Mouse (Mus musculus): ENCODE results near the gene Zfp524. TPM values are rescaled to one million over a fixed set of nuclear protein-coding genes. Genes with fewer than 3 reads are reported as not detected.

The Zfp524 gene
- polyA plus RNA-seq, 1 experiment from 2014 or later: 9.2 TPM

GRCm38 (mm10) chr7:5037026-5037425, 22.8 kb downstream of the Zfp524 start:
- WGBS: 94% methylated on average over 7 of the region's 7 CpGs
- ATAC-seq (ENCODE audit: low FRiP score): no peak
- Histone ChIP-seq H3K9me3 (ENCODE audit: control insufficient read depth, low read length) (no peaks in the 10 kb centered on the region), H3K4me1 (ENCODE audit: control insufficient read depth, insufficient read depth, low read length) (peaks cover 8% of the 10 kb centered on the region), H3K4me3 (ENCODE audit: low read depth, low read length) (no peak overlapping the region), H3K27me3 (ENCODE audit: control insufficient read depth, insufficient read depth, low read length) (no peaks in the 10 kb centered on the region), H3K4me2 (no peak overlapping the region), H3K9ac (ENCODE audit: low read length) (no peak overlapping the region), H3K36me3 (ENCODE audit: control insufficient read depth, insufficient read depth, low read length) (peaks cover 32% of the 10 kb centered on the region), H3K27ac (ENCODE audit: low read depth, low read length) (no peak overlapping the region)
- no peak for DNase-seq (ENCODE audit: low spot score, missing footprints)

- Histone ChIP-seq H3K36me3 (ENCODE audit: control insufficient read depth, insufficient read depth, low read length) (peaks cover 28% of the 10 kb centered on the region), H3K27ac (ENCODE audit: low read depth, low read length) (peak overlapping the region; percentile 92; the same call in 1 of the 2 replicates), H3K4me2 (peak overlapping the region; percentile 38), H3K4me3 (ENCODE audit: low read depth, low read length) (peak overlapping the region; percentile 56; the same call in 1 of the 2 replicates), H3K4me1 (ENCODE audit: control insufficient read depth, insufficient read depth, low read length) (peaks cover 8% of the 10 kb centered on the region), H3K27me3 (ENCODE audit: control insufficient read depth, insufficient read depth, low read length) (no peaks in the 10 kb centered on the region), H3K9ac (ENCODE audit: low read length) (peak overlapping the region; percentile 72; the same call in 1 of the 2 replicates), H3K9me3 (ENCODE audit: control insufficient read depth, low read length) (no peaks in the 10 kb centered on the region)
- DNase-seq (ENCODE audit: low spot score, missing footprints): peak; percentile 76
- ATAC-seq (ENCODE audit: low FRiP score): no peak
- WGBS: 90% methylated on average over 8 of the region's 8 CpGs
Measured at GRCm38 (mm10) chr7:5037467-5037866, 23.3 kb downstream of the Zfp524 start.

- H3K27ac ChIP-seq (ENCODE audit: low read depth, low read length): peak within 1 kb of the TSS; percentile 92
- peak; percentile 97 for ATAC-seq (ENCODE audit: low FRiP score)
- no peaks in the 10 kb centered on the region for H3K9me3 ChIP-seq (ENCODE audit: control insufficient read depth, low read length)
- H3K9ac ChIP-seq (ENCODE audit: low read length): peak within 1 kb of the TSS; percentile 72
- H3K4me1 ChIP-seq (ENCODE audit: control insufficient read depth, insufficient read depth, low read length): peaks cover 8% of the 10 kb centered on the region
- peak within 1 kb of the TSS; percentile 39 for H3K4me2 ChIP-seq
- peak within 1 kb of the TSS; percentile 56 for H3K4me3 ChIP-seq (ENCODE audit: low read depth, low read length)
- no peaks in the 10 kb centered on the region for H3K27me3 ChIP-seq (ENCODE audit: control insufficient read depth, insufficient read depth, low read length)
- under 1% methylated on average over 48 of the region's 48 CpGs for WGBS
- H3K36me3 ChIP-seq (ENCODE audit: control insufficient read depth, insufficient read depth, low read length): peaks cover 21% of the 10 kb centered on the region
- peak; percentile 98 for DNase-seq (ENCODE audit: low spot score, missing footprints)
Measured at GRCm38 (mm10) chr7:5038109-5038732, 24.0 kb downstream of the Zfp524 start, which contains the start of gene Zfp784. Zfp784 (minus strand) TSS chr7:5038446.

- 48% methylated on average over 5 of the region's 5 CpGs for WGBS
- ATAC-seq (ENCODE audit: low FRiP score) (no peak), DNase-seq (ENCODE audit: low spot score, missing footprints) (no peak)
- Histone ChIP-seq H3K9ac (ENCODE audit: low read length) (peak overlapping the region; percentile 72; the same call in 1 of the 2 replicates), H3K27me3 (ENCODE audit: control insufficient read depth, insufficient read depth, low read length) (no peaks in the 10 kb centered on the region), H3K9me3 (ENCODE audit: control insufficient read depth, low read length) (no peaks in the 10 kb centered on the region), H3K4me1 (ENCODE audit: control insufficient read depth, insufficient read depth, low read length) (peaks cover 8% of the 10 kb centered on the region), H3K36me3 (ENCODE audit: control insufficient read depth, insufficient read depth, low read length) (peaks cover 15% of the 10 kb centered on the region), H3K4me2 (peak overlapping the region; percentile 39), H3K4me3 (ENCODE audit: low read depth, low read length) (peak overlapping the region; percentile 56), H3K27ac (ENCODE audit: low read depth, low read length) (no peak overlapping the region)
Measured at GRCm38 (mm10) chr7:5038940-5039339, 24.7 kb downstream of the Zfp524 start.

- no peak overlapping the region for H3K4me3 ChIP-seq (ENCODE audit: low read depth, low read length)
- WGBS: 80% methylated on average over 2 of the region's 2 CpGs
- no peaks in the 10 kb centered on the region for H3K9me3 ChIP-seq (ENCODE audit: control insufficient read depth, low read length)
- 0 out of 2 replicates have a peak, but pooled peaks cover 3% of the 10 kb centered on the region for H3K36me3 ChIP-seq (ENCODE audit: control insufficient read depth, insufficient read depth, low read length)
- H3K9ac ChIP-seq (ENCODE audit: low read length): no peak overlapping the region
- H3K4me1 ChIP-seq (ENCODE audit: control insufficient read depth, insufficient read depth, low read length): no peaks in the 10 kb centered on the region
- H3K4me2 ChIP-seq: no peak overlapping the region
- DNase-seq (ENCODE audit: low spot score, missing footprints) (no peak), ATAC-seq (ENCODE audit: low FRiP score) (no peak)
- no peak overlapping the region for H3K27ac ChIP-seq (ENCODE audit: low read depth, low read length)
- H3K27me3 ChIP-seq (ENCODE audit: control insufficient read depth, insufficient read depth, low read length): no peaks in the 10 kb centered on the region
Measured at GRCm38 (mm10) chr7:5044981-5045380, 30.8 kb downstream of the Zfp524 start.

GRCm38 (mm10) chr7:5046112-5046511, 31.9 kb downstream of the Zfp524 start:
- WGBS: 69% methylated on average over 2 of the region's 2 CpGs
- H3K4me1 ChIP-seq (ENCODE audit: control insufficient read depth, insufficient read depth, low read length): peaks cover 3% of the 10 kb centered on the region
- no peaks in the 10 kb centered on the region for H3K9me3 ChIP-seq (ENCODE audit: control insufficient read depth, low read length)
- H3K27ac ChIP-seq (ENCODE audit: low read depth, low read length): no peak overlapping the region
- 0 out of 2 replicates have a peak, but pooled peaks cover 3% of the 10 kb centered on the region for H3K36me3 ChIP-seq (ENCODE audit: control insufficient read depth, insufficient read depth, low read length)
- no peak overlapping the region for H3K9ac ChIP-seq (ENCODE audit: low read length)
- no peak for DNase-seq (ENCODE audit: low spot score, missing footprints)
- no peak for ATAC-seq (ENCODE audit: low FRiP score)
- H3K4me3 ChIP-seq (ENCODE audit: low read depth, low read length): no peak overlapping the region
- no peak overlapping the region for H3K4me2 ChIP-seq
- H3K27me3 ChIP-seq (ENCODE audit: control insufficient read depth, insufficient read depth, low read length): no peaks in the 10 kb centered on the region

GRCm38 (mm10) chr7:5047313-5047712, 33.1 kb downstream of the Zfp524 start:
- no peaks in the 10 kb centered on the region for H3K9me3 ChIP-seq (ENCODE audit: control insufficient read depth, low read length)
- no peak overlapping the region for H3K4me2 ChIP-seq
- ATAC-seq (ENCODE audit: low FRiP score): no peak
- no peak for DNase-seq (ENCODE audit: low spot score, missing footprints)
- no peak overlapping the region for H3K4me3 ChIP-seq (ENCODE audit: low read depth, low read length)
- H3K27ac ChIP-seq (ENCODE audit: low read depth, low read length): no peak overlapping the region
- H3K4me1 ChIP-seq (ENCODE audit: control insufficient read depth, insufficient read depth, low read length): peaks cover 9% of the 10 kb centered on the region
- no peak overlapping the region for H3K9ac ChIP-seq (ENCODE audit: low read length)
- H3K36me3 ChIP-seq (ENCODE audit: control insufficient read depth, insufficient read depth, low read length): no peaks in the 10 kb centered on the region
- no peaks in the 10 kb centered on the region for H3K27me3 ChIP-seq (ENCODE audit: control insufficient read depth, insufficient read depth, low read length)
- WGBS: 38% methylated on average over 2 of the region's 2 CpGs

GRCm38 (mm10) chr7:5051193-5052192, 37.3 kb downstream of the Zfp524 start, which contains the start of gene Zfp580:
Zfp580 (plus strand) TSS chr7:5051538.
- H3K9ac ChIP-seq (ENCODE audit: low read length): peak within 1 kb of the TSS; percentile 74
- H3K4me1 ChIP-seq (ENCODE audit: control insufficient read depth, insufficient read depth, low read length): peaks cover 22% of the 10 kb centered on the region
- peak; percentile 99 for DNase-seq (ENCODE audit: low spot score, missing footprints)
- WGBS: 1% methylated on average over 65 of the region's 65 CpGs
- H3K4me3 ChIP-seq (ENCODE audit: low read depth, low read length): peak within 1 kb of the TSS; percentile 52
- peak; percentile 87 for ATAC-seq (ENCODE audit: low FRiP score)
- H3K36me3 ChIP-seq (ENCODE audit: control insufficient read depth, insufficient read depth, low read length): no peaks in the 10 kb centered on the region
- no peak within 1 kb of the TSS for H3K27ac ChIP-seq (ENCODE audit: low read depth, low read length)
- H3K27me3 ChIP-seq (ENCODE audit: control insufficient read depth, insufficient read depth, low read length): peaks cover 39% of the 10 kb centered on the region
- no peaks in the 10 kb centered on the region for H3K9me3 ChIP-seq (ENCODE audit: control insufficient read depth, low read length)
- peak within 1 kb of the TSS; percentile 77 for H3K4me2 ChIP-seq

All from midbrain, embryonic 11.5 days (tissue).